Mouse (Mus musculus) kidney, embryonic 16.5 days (tissue): Measurements from ENCODE around the gene 1700010B08Rik. TPM values are rescaled to one million over a fixed set of nuclear protein-coding genes. Genes with fewer than 3 reads are reported as not detected.
"Not testable (repeated sequence)": the region's sequence is repeated elsewhere in the genome, so short reads cannot be mapped to it uniquely, and the experiment has no call there.

Experiments
- ATAC-seq: fragments of 200-750 bp; cut with Nextera tagmentation; 2 replicates; pipeline ENCODE4 v1.8.0; 2017; ENCODE audit warnings: moderate TSS enrichment; ENCODE audit not compliant: low FRiP score, low TSS enrichment
- H3K27ac ChIP-seq: fragments of 300-500 bp; sonication (generic); 2 replicates; pipeline ENCODE4 v1.5.1; 2014; ENCODE audit warnings: low read length
- H3K27me3 ChIP-seq: fragments of 300-500 bp; sonication (generic); 2 replicates; pipeline ENCODE4 v1.6.1; 2014; ENCODE audit warnings: low read length, control low read depth, mixed read lengths; ENCODE audit not compliant: insufficient read depth
- H3K36me3 ChIP-seq: fragments of 300-500 bp; sonication (generic); 2 replicates; pipeline ENCODE4 v1.6.1; 2014; ENCODE audit warnings: low read length, control low read depth, mixed read lengths; ENCODE audit not compliant: insufficient read depth
- H3K4me1 ChIP-seq: fragments of 300-500 bp; sonication (generic); 2 replicates; pipeline ENCODE4 v1.6.1; 2014; ENCODE audit warnings: low read length, control low read depth, mixed read lengths; ENCODE audit not compliant: insufficient read depth
- H3K4me2 ChIP-seq: fragments of 300-500 bp; sonication (generic); replicated peaks from 2 replicates; pipeline ENCODE4 v1.6.1; 2014; ENCODE audit warnings: low read depth, low read length
- H3K4me3 ChIP-seq: fragments of 300-500 bp; sonication (generic); 2 replicates; pipeline ENCODE4 v1.5.1; 2014; ENCODE audit warnings: mild to moderate bottlenecking, low read length
- H3K9ac ChIP-seq: fragments of 300-500 bp; sonication (generic); replicated peaks from 2 replicates; pipeline ENCODE4 v1.6.1; 2014; ENCODE audit warnings: low read length
- H3K9me3 ChIP-seq: fragments of 300-500 bp; sonication (generic); 2 replicates; pipeline ENCODE4 v1.6.1; 2016; ENCODE audit warnings: low read length, control low read depth
- WGBS: fragments of 180-500 bp; shearing (Covaris S2); extraction: QIAGEN DNeasy Blood & Tissue Kit; methylation state at CpG from one replicate; pipeline ENCODE4 v1.1.7; 2014; 5-methylcytosine and 5-hydroxymethylcytosine counted together
- polyA plus RNA-seq: library from polyadenylated mRNA; unstranded; fragments of >200 nt; fragmentation: Nextera tagmentation; extraction: Ambion mirVana; gene quantifications from 2 replicates; pipeline ENCODE4 v1.2.1, GENCODE M21; 2015

Gene 1700010B08Rik
- not detected in 2 replicates for polyA plus RNA-seq

DNA sequence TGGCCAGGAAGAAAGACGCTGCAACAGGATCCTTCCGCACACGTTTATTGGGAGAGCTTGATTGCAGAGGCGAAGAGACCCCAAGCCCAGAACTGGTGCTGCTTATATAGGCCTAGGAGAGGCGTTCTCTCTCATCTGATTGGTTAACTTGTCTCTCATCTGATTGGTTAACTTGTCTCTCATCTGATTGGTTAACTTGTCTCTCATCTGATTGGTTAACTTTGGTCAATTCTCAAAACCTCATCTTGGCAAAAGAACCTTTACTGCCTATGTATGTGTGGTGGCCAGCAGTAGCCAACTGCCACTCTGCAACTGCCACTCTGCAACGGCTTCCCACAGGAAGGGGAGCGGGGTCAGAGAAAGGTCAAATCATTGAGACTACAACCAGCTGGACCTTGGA lies at the start of gene 1700010B08Rik:
Gene 1700010B08Rik, plus strand, starts transcription at position 301 of the 400 bp plus-strand sequence.
- H3K36me3 ChIP-seq, H3K4me3 ChIP-seq, H3K9me3 ChIP-seq, H3K27me3 ChIP-seq, H3K9ac ChIP-seq, H3K4me1 ChIP-seq, H3K27ac ChIP-seq, H3K4me2 ChIP-seq, ATAC-seq: not testable (repeated sequence)
- WGBS = 78% methylated on average over 6 of the region's 7 CpGs

DNA sequence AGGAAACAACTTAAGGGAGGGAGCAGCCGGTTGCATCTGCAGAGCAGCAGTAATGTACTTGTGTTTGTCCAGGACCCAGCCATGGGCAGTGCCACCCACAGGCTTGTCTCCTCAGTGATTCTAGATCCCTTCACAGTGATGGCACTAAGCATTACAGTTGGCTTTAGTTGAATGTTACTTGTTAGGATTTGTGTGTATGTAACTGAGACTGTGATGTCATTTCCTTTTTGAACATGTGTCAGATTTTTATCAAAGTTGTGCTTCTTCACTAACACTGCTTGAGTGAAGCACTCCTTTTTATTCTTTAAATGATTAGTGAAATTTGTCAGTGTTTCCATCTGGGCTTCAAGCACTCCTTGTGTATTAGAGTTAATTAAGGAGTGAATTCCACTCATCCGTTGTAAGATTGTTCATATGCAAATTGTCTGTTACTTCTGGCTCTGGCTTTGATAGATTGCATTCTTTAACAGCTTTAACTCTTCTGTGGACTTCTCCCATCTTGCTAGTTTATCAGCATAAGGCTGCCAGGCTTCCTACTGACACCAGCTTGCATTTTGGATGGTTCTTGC lies 46.8 kb upstream of the 1700010B08Rik start:
- H3K9me3 ChIP-seq = no peaks in the 10 kb centered on the region
- WGBS = 77% methylated on average over 2 of the region's 2 CpGs
- H3K4me1 ChIP-seq = peaks cover 11% of the 10 kb centered on the region; the same call in 1 of the 2 replicates
- H3K27ac ChIP-seq = no peak overlapping the region
- no peak overlapping the region for H3K9ac ChIP-seq
- H3K27me3 ChIP-seq = no peaks in the 10 kb centered on the region
- H3K4me2 ChIP-seq = no peak overlapping the region
- H3K36me3 ChIP-seq = peaks cover 12% of the 10 kb centered on the region
- no peak overlapping the region for H3K4me3 ChIP-seq
- no peak for ATAC-seq

DNA sequence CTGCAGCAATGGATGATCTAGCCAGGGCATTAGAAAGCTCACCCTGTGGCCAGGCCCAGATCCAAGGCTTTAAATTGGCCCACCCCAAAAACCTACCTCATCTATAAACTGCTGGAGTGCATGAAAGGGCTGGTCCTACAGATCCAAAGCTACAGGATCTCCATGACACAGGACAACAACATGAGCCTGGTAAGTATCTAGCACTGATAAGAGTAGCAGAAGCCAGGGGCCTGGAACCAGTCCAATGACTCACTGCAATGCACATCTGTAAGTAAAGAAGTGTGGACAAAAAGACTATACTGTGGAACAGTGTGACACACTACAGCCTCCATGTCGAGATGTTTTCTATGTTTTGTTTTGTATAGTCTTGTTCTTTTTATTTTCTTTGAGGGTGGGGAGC lies 45.7 kb upstream of the 1700010B08Rik start:
- H3K27me3 ChIP-seq = no peaks in the 10 kb centered on the region
- WGBS = 78% methylated on average over 1 of the region's 1 CpGs
- ATAC-seq = no peak
- H3K4me3 ChIP-seq = no peak overlapping the region
- H3K4me2 ChIP-seq = no peak overlapping the region
- H3K9me3 ChIP-seq = no peaks in the 10 kb centered on the region
- no peak overlapping the region for H3K27ac ChIP-seq
- peaks cover 11% of the 10 kb centered on the region; the same call in 1 of the 2 replicates for H3K4me1 ChIP-seq
- peaks cover 12% of the 10 kb centered on the region; the same call in 1 of the 2 replicates for H3K36me3 ChIP-seq
- H3K9ac ChIP-seq = no peak overlapping the region

DNA sequence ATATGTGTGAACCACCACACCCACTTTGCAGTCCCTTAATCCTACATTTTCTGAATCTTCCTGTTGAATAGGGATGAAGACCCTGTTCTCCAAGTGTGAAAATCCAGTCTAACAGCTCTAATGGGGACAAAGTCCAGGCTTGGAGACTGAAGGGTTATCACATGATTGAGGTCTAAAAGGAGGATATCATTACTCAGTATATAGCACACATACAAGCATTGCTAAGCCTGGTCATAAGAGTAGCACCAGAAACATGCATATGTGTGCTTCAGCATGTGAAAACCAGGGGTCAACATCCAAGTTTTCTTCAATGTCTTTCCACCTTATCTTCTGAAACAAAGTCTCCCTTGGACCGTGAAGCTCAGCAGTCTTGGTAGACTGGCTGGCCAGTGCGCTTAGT lies 40.6 kb upstream of the 1700010B08Rik start:
- Histone ChIP-seq H3K4me1 (0 out of 2 replicates have a peak, but pooled peaks cover 11% of the 10 kb centered on the region), H3K27me3 (no peaks in the 10 kb centered on the region), H3K36me3 (peaks cover 11% of the 10 kb centered on the region; the same call in 1 of the 2 replicates), H3K4me2 (no peak overlapping the region), H3K4me3 (no peak overlapping the region), H3K9me3 (no peaks in the 10 kb centered on the region), H3K27ac (no peak overlapping the region), H3K9ac (no peak overlapping the region)
- no peak for ATAC-seq
- 91% methylated on average over 2 of the region's 2 CpGs for WGBS

DNA sequence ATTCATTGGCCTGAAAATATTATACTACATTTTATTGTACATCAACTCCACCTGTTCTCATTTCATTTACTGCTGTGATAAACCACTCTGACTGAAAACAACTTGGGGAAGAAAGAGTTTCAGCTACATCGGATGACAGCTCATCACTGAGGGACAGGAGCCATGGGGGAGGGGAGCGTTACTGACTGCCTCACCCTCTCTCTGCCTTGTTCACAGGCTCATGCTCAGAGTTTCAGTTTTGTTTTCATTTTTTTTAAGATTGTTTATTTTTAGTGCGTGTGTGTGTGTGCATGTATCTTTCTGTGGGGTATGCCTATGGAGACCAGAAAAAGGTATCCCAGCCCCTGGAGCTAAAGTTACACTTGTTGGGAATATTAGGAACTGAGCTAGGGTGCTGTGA lies 40.0 kb upstream of the 1700010B08Rik start:
- Histone ChIP-seq H3K9ac (no peak overlapping the region), H3K36me3 (peaks cover 6% of the 10 kb centered on the region; the same call in 1 of the 2 replicates), H3K4me3 (no peak overlapping the region), H3K9me3 (no peaks in the 10 kb centered on the region), H3K27ac (no peak overlapping the region), H3K4me2 (no peak overlapping the region), H3K4me1 (0 out of 2 replicates have a peak, but pooled peaks cover 11% of the 10 kb centered on the region), H3K27me3 (no peaks in the 10 kb centered on the region)
- ATAC-seq = no peak
- whole genome bisulfite sequencing = 68% methylated on average over 3 of the region's 3 CpGs

DNA sequence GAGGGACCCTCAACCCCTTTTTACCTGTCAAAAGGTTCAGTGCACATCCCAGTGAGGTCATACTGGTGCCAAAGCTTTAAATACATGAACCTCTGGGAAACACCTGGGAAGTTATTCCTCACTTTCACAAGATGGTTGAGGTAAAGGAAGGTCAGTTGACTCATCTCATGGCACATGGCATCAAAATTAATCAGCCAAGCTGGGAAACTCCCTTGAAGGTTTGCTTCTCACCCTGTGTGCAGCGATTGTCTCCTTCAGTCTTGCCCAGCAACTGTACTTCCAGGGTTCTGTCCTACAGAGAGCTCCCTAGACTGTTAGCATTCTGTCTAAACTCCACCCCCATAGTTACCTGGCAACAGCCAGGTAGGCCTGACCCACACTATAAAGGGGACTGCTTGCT lies 39.1 kb upstream of the 1700010B08Rik start:
- H3K4me2 ChIP-seq = no peak overlapping the region
- ATAC-seq = peak; percentile 59; the same call in 1 of the 2 replicates
- H3K27me3 ChIP-seq = no peaks in the 10 kb centered on the region
- no peaks in the 10 kb centered on the region for H3K9me3 ChIP-seq
- H3K36me3 ChIP-seq = 0 out of 2 replicates have a peak, but pooled peaks cover 4% of the 10 kb centered on the region
- no peak overlapping the region for H3K9ac ChIP-seq
- no peak overlapping the region for H3K27ac ChIP-seq
- H3K4me3 ChIP-seq = no peak overlapping the region
- 0 out of 2 replicates have a peak, but pooled peaks cover 11% of the 10 kb centered on the region for H3K4me1 ChIP-seq
- WGBS = 91% methylated on average over 1 of the region's 1 CpGs

DNA sequence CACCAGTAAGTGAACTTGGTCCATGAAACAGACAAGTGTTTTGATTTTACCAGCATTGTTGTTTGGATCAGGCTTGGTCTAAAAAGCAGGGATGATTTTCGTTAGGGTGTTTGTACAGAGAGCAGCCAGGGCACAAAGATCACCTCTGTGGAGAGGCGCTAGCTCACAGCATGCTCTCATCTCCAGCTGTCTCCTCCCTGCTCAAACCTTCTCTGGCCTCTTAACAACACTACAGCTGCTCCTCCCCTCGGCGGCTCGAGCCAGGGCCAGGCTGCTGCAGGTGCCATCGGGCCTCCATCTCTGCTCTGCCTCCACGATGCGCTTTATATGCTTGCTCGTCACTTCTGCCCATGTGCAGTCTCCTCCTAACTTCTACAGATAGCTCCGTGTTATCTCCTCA lies 36.4 kb upstream of the 1700010B08Rik start:
- Histone ChIP-seq H3K4me1 (peaks cover 16% of the 10 kb centered on the region), H3K4me3 (no peak overlapping the region), H3K4me2 (no peak overlapping the region), H3K27me3 (no peaks in the 10 kb centered on the region), H3K36me3 (no peaks in the 10 kb centered on the region), H3K9ac (no peak overlapping the region), H3K27ac (no peak overlapping the region), H3K9me3 (no peaks in the 10 kb centered on the region)
- no peak for ATAC-seq
- WGBS = 58% methylated on average over 10 of the region's 10 CpGs

DNA sequence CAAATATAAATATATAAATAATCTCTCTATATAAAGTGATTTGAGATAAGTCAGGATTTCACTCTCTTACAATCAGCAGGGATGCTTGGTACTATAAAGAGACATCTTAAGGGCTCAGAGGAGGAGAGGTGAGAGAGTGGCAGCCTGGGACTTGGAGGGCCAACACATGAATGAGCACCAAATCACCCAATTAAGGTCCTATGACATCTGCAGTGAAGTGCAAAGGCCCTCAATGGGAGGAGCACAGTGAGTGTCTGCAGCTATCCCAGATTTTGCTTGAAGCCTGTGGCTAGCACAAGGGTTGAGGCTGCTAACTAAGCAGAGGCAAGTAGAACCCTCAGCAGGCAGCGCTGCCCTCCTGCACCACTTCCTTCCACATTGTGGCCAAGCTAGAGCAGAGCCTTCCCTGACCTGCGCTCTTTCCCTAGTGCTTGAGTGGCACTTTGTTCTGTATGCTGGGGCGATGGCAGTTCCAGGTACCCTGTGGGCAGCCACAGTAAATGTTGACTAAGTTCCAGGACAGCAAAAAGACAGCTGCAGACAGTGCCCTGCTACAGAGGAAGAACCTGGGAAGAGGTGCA lies 33.3 kb upstream of the 1700010B08Rik start:
- 99% methylated on average over 3 of the region's 3 CpGs for WGBS
- Histone ChIP-seq H3K9me3 (no peaks in the 10 kb centered on the region), H3K4me2 (no peak overlapping the region), H3K27me3 (no peaks in the 10 kb centered on the region), H3K36me3 (peaks cover 17% of the 10 kb centered on the region), H3K4me1 (peaks cover 16% of the 10 kb centered on the region), H3K4me3 (no peak overlapping the region), H3K9ac (no peak overlapping the region), H3K27ac (no peak overlapping the region)
- 0 out of 2 replicates have a peak, but pooled peaks have one; percentile 17 for ATAC-seq

DNA sequence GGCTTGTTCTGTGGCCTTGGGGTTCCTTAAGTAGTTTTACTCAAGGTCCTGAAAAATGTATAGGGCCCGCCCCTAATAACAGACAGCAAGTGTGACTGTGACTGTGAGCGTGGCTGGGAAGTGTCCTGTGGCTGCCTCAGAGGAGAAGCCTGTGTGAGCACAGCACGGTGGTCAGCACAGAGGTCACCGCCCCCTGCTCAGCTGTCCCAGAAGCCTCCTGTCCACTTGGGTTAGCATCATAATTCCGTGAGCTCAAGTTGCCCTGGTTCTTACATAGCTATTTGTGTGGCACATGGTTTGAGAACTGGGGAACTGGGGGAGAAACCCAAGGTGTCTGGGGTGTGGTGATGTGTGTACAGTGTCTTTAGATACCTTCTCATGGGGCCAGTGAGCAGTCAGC lies 31.9 kb upstream of the 1700010B08Rik start:
- Histone ChIP-seq H3K36me3 (peaks cover 23% of the 10 kb centered on the region), H3K4me3 (no peak overlapping the region), H3K4me1 (peaks cover 13% of the 10 kb centered on the region), H3K27ac (no peak overlapping the region), H3K4me2 (no peak overlapping the region), H3K9me3 (no peaks in the 10 kb centered on the region), H3K9ac (no peak overlapping the region), H3K27me3 (no peaks in the 10 kb centered on the region)
- ATAC-seq = no peak
- 70% methylated on average over 5 of the region's 5 CpGs for WGBS

DNA sequence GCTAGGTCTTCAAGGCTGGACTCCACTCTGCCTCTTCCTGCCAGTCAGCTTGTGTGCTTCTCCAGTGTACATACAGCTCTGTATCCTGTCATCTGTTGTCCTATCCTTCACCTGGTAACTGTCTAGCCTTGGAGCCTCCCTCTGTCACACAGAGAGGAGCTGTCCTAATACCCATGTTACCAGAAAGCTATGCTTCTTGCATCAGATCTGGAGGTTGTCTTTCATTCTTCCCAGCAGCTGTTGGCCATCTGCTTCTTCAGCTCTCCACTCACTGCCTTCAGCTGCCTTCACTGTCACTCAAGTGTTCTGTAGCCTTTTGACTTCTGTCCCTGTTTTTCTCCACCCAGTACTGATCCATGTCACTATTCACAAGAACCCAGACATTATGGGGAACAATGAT lies 29.4 kb upstream of the 1700010B08Rik start:
- Histone ChIP-seq H3K27me3 (no peaks in the 10 kb centered on the region), H3K4me2 (no peak overlapping the region), H3K9me3 (no peaks in the 10 kb centered on the region), H3K36me3 (peaks cover 27% of the 10 kb centered on the region), H3K4me1 (peaks cover 12% of the 10 kb centered on the region), H3K4me3 (no peak overlapping the region), H3K9ac (no peak overlapping the region), H3K27ac (no peak overlapping the region)
- no peak for ATAC-seq
